Mouse (Mus musculus) olfactory bulb, adult 2 months (tissue): ENCODE measurements around the gene Wdr6. TPM values are rescaled to one million over a fixed set of nuclear protein-coding genes. Genes with fewer than 3 reads are reported as not detected.
"Not testable (repeated sequence)": the region's sequence is repeated elsewhere in the genome, so short reads cannot be mapped to it uniquely, and the experiment has no call there.

ENCODE experiments used
- H3K27ac ChIP-seq: fragments of 200-500 bp; 2 replicates; pipeline ENCODE4 v1.5.1; 2012; ENCODE audit warnings: low read depth, low read length; ENCODE audit not compliant: insufficient read depth
- H3K4me1 ChIP-seq: fragments of 200-500 bp; 2 replicates; pipeline ENCODE4 v1.6.1; 2012; ENCODE audit warnings: low read length; ENCODE audit not compliant: control insufficient read depth, insufficient read depth
- H3K4me3 ChIP-seq: fragments of 200-500 bp; 2 replicates; pipeline ENCODE4 v1.5.1; 2012; ENCODE audit warnings: mild to moderate bottlenecking, low read depth, low read length, moderate library complexity; ENCODE audit not compliant: insufficient read depth
- CTCF ChIP-seq: fragments of 200-500 bp; IDR thresholded peaks from 2 replicates; pipeline ENCODE4 v1.5.1; 2012; ENCODE audit warnings: low read depth, mild to moderate bottlenecking, low read length, moderate library complexity; ENCODE audit not compliant: insufficient read depth
- POLR2A ChIP-seq: fragments of 200-500 bp; IDR thresholded peaks from 2 replicates; pipeline ENCODE4 v1.6.1; 2012; ENCODE audit warnings: mild to moderate bottlenecking, low read depth, low read length, moderate library complexity; ENCODE audit not compliant: insufficient read depth
- WGBS: fragments of 180-500 bp; shearing (Covaris S2); methylation state at CpG from one replicate; pipeline ENCODE4 v1.1.7; 2018; 5-methylcytosine and 5-hydroxymethylcytosine counted together
- polyA plus RNA-seq: library from polyadenylated mRNA; stranded (reverse); fragments of >200 nt; gene quantifications from 2 replicates; pipeline ENCODE4 v1.2.4, GENCODE M21; 2012; ENCODE audit warnings: low replicate concordance; ENCODE audit not compliant: missing spikeins, insufficient read depth, insufficient read length

The Wdr6 gene
- polyA plus RNA-seq: 73.0 TPM in 1 of 2 replicates, not detected in the other

DNA sequence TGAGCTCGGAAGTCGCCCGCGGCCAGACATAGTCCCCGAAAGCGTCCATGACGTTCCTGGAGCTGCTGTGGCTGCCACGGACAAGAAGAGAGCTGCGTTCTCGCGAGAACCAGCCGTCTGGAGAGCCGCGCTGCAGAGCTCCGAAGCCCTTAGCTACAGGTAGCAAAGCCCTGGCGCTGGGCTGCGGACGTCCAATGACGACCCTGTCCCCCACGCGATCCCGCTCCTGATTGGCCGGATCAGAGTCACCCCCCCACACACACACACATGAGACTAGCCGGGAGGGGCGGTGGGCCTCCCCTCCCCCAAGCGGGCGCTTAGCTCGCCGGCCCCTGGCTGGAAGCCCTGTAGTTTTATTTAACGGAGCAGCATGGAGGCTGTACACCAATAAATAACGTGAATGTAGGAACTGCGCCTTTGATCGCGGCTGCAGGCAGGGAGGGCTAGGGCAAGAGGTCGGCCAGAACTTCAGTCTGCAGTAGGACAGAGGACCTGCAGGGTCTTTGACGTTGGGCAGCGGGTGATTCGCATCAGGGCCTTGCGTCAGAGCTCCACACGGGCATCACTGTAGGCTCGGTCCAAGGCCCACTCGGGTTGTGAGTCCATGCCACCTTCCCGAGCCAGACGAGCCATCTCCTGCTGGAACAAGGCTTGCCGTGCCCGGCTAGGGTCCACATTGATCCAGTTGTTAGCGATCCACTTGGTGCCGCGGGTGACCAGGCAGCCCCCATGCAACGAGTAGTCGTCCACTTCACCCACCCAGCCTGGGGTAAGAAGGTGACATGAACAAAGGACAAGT, at the start of gene Wdr6:
Gene Wdr6 (minus strand): TSS at position 195 of the 799 bp plus-strand sequence.
- H3K27ac ChIP-seq: peak within 1 kb of the TSS; percentile 91
- TF ChIP-seq CTCF: no peak
- peak; percentile 81 for TF ChIP-seq POLR2A
- peaks cover 52% of the 10 kb centered on the region for H3K4me1 ChIP-seq
- 4% methylated on average over 51 of the region's 51 CpGs for WGBS
- H3K4me3 ChIP-seq: peak within 1 kb of the TSS; percentile 90

DNA sequence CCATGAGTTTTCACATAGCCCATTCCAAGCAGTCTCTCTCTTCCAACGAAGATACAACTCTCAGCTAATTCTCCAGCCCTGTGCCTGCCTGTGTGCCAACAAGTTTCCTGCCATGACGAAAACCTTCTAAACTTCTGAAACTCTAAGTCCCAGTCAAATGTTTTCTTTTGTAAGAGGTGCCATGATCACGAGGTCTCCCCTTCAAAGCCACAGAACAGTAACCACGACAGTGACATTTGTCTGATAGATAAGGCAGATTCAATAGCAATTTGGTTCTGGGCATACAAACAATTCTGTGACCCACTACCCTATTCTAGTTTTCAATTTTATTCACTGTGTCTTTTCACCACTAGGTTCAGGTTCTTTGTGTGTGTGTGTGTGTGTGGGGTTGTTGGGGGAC, 49.6 kb upstream of the Wdr6 start:
- Histone ChIP-seq H3K4me3 (no peak overlapping the region), H3K27ac (no peak overlapping the region), H3K4me1 (0 out of 2 replicates have a peak, but pooled peaks cover 2% of the 10 kb centered on the region)
- 64% methylated on average over 4 of the region's 4 CpGs for WGBS
- TF ChIP-seq CTCF (no peak), POLR2A (no peak)

DNA sequence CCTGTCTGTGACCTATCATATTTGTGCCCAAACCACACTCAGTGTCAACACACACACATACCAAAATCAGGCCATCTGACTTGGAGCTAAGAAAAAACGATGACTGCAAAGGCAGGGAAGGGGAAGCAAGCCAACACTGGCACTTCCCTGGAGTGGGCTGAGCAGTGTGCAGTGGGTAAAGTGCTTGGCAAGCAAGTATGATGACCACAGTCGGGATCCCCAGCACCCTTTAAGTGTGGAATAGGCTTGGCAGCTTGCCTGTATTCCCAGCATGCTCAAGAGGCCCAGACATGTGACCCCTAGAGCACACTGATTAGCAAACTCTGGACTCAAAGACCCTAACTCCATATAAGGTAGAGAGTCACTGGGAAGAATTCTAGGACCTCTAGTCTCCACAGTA, 48.0 kb upstream of the Wdr6 start:
- WGBS: 23% methylated on average over 2 of the region's 2 CpGs
- Histone ChIP-seq H3K4me1 (0 out of 2 replicates have a peak, but pooled peaks cover 2% of the 10 kb centered on the region), H3K4me3 (no peak overlapping the region), H3K27ac (no peak overlapping the region)
- no peak for TF ChIP-seq CTCF

DNA sequence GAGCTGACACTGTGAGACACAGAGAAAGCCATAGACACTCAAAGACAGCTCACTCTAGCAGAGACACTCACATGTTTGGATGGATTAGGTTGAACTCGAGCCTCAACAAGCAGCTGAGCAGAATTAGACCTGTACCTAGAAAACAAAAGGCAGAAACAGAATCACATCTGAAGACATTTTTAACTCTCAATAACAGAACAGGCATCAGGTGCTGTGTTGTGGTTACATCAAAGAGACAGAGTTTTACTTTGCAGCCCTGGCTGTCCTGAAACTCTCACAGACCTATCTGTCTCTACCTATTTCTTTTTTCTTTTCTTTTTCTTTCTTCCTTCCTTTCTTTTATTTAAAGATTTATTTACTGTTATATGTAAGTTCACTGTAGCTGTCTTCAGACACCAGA, 38.8 kb upstream of the Wdr6 start:
- WGBS: 97% methylated on average over 1 of the region's 1 CpGs
- TF ChIP-seq CTCF (no peak), POLR2A (no peak)
- Histone ChIP-seq H3K27ac (no peak overlapping the region), H3K4me1 (no peaks in the 10 kb centered on the region), H3K4me3 (no peak overlapping the region)

DNA sequence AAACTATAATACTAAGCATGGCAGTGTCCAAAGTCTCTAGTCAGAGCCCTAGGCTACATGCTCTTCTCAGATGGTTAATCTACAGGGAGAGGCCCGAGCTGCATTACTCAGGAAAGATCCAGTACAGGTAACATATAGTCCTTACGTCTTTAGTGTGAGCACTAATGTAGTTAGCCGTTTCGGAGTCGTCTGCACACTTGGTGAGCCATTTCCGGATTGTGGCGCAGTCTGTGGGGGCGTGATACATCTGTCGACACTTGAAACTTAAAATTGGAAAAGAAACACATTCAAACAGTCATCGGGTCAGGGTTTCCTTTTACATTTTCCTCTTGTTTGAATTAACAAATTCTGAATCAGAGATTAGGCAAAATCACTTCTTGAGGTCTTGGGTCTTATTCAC, 32.9 kb upstream of the Wdr6 start:
- 84% methylated on average over 10 of the region's 10 CpGs for WGBS
- Histone ChIP-seq H3K27ac (no peak overlapping the region), H3K4me1 (no peaks in the 10 kb centered on the region), H3K4me3 (no peak overlapping the region)
- TF ChIP-seq POLR2A (no peak), CTCF (no peak)

DNA sequence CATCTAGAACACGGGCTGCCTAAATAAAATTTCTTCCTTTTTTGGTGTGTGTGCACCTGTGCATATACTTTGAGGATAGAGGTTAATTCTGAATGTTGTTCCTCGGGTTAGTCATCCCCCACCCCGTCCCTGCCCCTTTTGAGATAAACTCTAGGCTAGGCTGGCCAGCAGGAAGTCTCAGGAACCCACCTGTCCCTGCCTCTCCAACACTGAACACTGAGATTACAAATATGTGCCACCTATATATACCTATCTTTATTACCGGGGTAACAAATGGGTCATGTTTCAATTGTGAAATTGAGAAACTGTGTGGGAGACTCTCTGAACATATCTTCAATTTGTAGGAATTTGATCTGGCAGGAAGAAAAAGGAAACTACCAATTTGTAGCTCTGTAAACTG, 30.4 kb upstream of the Wdr6 start:
- no peak for TF ChIP-seq POLR2A
- TF ChIP-seq CTCF: no peak
- 88% methylated on average over 4 of the region's 4 CpGs for WGBS
- Histone ChIP-seq H3K4me1 (no peaks in the 10 kb centered on the region), H3K4me3 (no peak overlapping the region), H3K27ac (no peak overlapping the region)

DNA sequence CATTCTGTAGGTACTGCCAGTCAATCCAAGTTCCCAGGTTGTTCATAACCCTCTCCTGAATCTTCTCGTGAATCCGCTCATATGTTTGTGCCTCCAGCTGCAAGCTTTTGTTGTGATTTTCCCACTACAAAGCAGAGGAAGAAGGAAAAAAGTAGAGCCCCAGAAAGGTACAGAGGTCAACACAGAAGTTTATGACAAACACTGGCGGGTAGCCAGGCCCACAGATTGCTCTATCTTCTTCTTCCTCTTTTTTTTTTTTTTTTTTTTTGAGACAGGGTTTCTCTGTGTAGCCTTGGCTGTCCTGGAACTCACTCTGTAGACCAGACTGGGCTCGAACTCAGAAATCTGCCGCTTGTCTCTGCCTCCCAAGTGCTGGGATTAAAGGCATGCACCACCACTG, 29.4 kb upstream of the Wdr6 start:
- 94% methylated on average over 5 of the region's 5 CpGs for WGBS

DNA sequence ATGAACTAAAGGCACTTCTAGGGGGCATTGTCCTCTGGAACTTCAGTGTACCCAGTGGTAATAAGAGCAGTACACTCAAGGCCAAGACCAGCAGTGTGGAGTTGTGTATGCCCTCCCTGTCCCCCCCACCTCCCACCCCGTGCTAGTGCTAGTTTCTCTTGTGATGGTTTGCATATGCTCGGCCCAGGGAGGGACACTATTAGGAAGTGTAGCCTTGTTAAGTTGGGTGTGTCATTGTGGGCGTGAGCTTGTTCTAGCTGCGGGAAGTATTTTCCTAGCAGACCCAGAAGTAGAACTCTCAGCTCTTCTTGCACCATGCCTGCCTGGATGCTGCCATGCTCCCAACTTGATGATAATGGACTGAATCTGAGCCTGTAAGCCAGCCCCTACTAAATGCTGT, 23.4 kb upstream of the Wdr6 start:
- WGBS: 74% methylated on average over 4 of the region's 4 CpGs
- H3K4me1 ChIP-seq: no peaks in the 10 kb centered on the region
- H3K27ac ChIP-seq: no peak overlapping the region
- H3K4me3 ChIP-seq: no peak overlapping the region
- no peak for TF ChIP-seq CTCF
- TF ChIP-seq POLR2A: no peak

More for the DNA sequence above, 29.4 kb upstream of the Wdr6 start:
- not testable (repeated sequence) for H3K27ac ChIP-seq, H3K4me1 ChIP-seq, H3K4me3 ChIP-seq

DNA sequence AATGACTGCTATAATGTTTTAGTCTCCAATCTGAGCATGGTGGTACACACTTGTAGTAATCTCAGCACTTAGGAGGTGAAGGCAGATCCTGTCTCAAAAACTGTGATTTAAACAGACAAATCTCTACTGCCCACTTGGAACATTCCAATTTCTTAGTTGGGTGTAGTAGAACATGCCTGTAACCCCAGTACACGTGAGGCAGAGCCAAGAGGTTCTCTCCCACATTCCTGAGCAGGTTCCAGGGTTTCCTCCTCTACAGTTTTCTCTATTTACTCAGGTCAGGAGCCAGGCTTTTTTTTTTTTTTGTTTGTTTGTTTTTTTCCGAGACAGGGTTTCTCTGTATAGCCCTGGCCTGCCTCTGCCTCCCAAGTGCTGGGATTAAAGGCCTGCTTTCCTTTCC, 21.5 kb upstream of the Wdr6 start:
- 47% methylated on average over 2 of the region's 2 CpGs for WGBS
- no peak overlapping the region for H3K27ac ChIP-seq
- TF ChIP-seq CTCF: no peak
- no peak for TF ChIP-seq POLR2A
- H3K4me3 ChIP-seq: no peak overlapping the region
- 0 out of 2 replicates have a peak, but pooled peaks cover 2% of the 10 kb centered on the region for H3K4me1 ChIP-seq
